ENCODE assay signal across 7 mouse cellular contexts in the genomic region with DNA sequence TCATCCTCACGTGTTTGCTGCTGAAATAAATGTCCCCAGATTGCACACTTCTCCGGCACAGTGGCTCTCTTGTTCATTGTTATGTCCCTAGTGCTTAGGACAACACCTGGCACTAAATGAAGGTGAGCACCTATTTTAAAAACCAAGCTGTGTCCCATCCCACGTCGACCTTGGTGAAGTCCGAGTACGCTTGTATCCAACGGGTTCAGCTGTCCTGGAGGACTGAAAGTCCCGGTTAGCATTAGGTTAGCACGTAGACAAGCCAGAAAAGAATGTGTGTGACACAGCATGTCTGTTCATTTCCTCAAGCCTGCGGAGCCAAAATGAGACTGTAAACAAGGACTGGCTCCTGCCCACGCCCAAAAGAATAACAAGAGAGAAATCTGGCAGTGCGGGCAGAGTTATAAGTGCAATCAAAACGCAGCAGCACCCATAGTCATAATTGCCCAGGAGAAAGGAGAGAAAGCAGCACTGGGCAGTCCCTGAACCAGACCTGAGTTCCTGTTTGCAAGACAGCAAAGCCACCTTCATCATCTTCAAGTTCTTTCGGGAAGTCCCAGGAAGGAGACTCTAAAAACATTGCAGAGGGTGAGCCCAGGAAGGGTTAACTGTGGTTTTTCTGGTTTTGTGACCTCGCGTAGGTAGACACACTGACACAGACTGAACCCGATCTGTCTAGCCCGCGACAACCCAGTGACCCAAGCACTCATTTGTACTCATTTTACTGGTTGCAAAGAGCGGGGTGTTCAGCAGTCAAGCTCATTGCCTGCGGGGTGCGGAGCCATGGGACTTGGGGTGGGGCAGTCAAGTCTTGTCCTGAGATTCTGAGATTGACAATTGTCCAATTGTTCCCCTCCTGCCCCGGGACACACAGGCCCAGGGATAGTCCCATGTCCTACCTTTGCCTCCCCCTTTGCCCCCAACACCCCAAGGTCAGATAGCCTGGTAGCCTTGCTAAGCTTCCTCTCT. TPM values are rescaled to one million over a fixed set of nuclear protein-coding genes. Genes with fewer than 3 reads are reported as not detected.
DNase-seq lines count a peak whose midpoint lies in the region; ATAC-seq and TF ChIP-seq lines count a peak whose summit lies in the region.

A gene (minus strand): TSS at position 51 of the 969 bp plus-strand sequence.

- no peak for TF ChIP-seq POLR2A in ES-Bruce4 (IDR thresholded peaks at IDR 0.05; ENCODE audit: insufficient read depth, low read length)

- peak within 1 kb of the TSS; percentile 53 for H3K27ac ChIP-seq in ES-Bruce4 (ENCODE audit: insufficient read depth, low read length)

- H3K36me3 ChIP-seq in ES-Bruce4 (ENCODE audit: control insufficient read depth, insufficient read depth, low read length, poor library complexity, severe bottlenecking) = peaks cover 3% of the 10 kb centered on the region; the same call in 1 of the 2 replicates
- H3K36me3 ChIP-seq in megakaryocyte, embryonic 14.5 days (replicated peaks; ENCODE audit: low read length) = peaks cover 13% of the 10 kb centered on the region

- peak; percentile 94 for TF ChIP-seq EP300 in ES-Bruce4 (IDR thresholded peaks at IDR 0.05; ENCODE audit: insufficient read depth, low read depth, low read length)

- ATAC-seq in erythroid progenitor cell, adult 5-6 weeks (replicated peaks; ENCODE audit: low FRiP score, poor library complexity, severe bottlenecking) = no peak

- H3K9ac ChIP-seq in ES-Bruce4 (ENCODE audit: low read depth, poor library complexity, severe bottlenecking) = no peak within 1 kb of the TSS

- no peaks in the 10 kb centered on the region for H3K9me3 ChIP-seq in ES-Bruce4 (replicated peaks; ENCODE audit: control insufficient read depth, insufficient read depth, low read length, poor library complexity, severe bottlenecking)
- no peaks in the 10 kb centered on the region for H3K9me3 ChIP-seq in megakaryocyte, embryonic 14.5 days

- DNase-seq in A20 (ENCODE audit: low read depth, low spot score) (peak; percentile 13), MN1 (ENCODE audit: low spot score) (no peak)
- no peak for DNase-seq in heart, postnatal 14 days
- peak in 1 of 2 experiments; percentile 44 for DNase-seq in left cerebral cortex, postnatal 10 days (ENCODE audit: extremely low spot score in 1 of 2, low spot score in 2 of 2)

- H3K4me3 ChIP-seq in ES-Bruce4 (ENCODE audit: low read depth, low read length) = no peak within 1 kb of the TSS
- peak within 1 kb of the TSS; percentile 97 for H3K4me3 ChIP-seq in megakaryocyte, embryonic 14.5 days (replicated peaks)

- H3K4me1 ChIP-seq in ES-Bruce4 (ENCODE audit: control insufficient read depth, insufficient read depth, low read length) = peaks cover 7% of the 10 kb centered on the region
- peaks cover 50% of the 10 kb centered on the region for H3K4me1 ChIP-seq in megakaryocyte, embryonic 14.5 days

- H3K27me3 ChIP-seq in ES-Bruce4 (ENCODE audit: control insufficient read depth, insufficient read depth, low read length, poor library complexity, severe bottlenecking) = no peaks in the 10 kb centered on the region
- peaks cover 4% of the 10 kb centered on the region for H3K27me3 ChIP-seq in megakaryocyte, embryonic 14.5 days (replicated peaks)

- intact Hi-C loops in heart, postnatal 14 days (cut with DNase I) = loop anchor here (5.0 kb wide), 3 partner anchors 37 to 187 kb away; a partner anchor contains a TSS
- intact Hi-C loops in left cerebral cortex, postnatal 10 days (cut with DNase I) = no loop called here

- no peak for TF ChIP-seq CTCF in ES-Bruce4 (IDR thresholded peaks at IDR 0.05; ENCODE audit: low read depth, low read length)

RNA-seq across cellular contexts. Expression of the gene that starts here (rescaled TPM):
- 181 and 185 TPM in 2 replicates for polyA plus RNA-seq in ES-Bruce4 (2011; ENCODE audit: insufficient read depth, insufficient read length, low read depth, missing spikeins)
- 36.4 and 45.7 TPM in 2 replicates for total RNA-seq in erythroid progenitor cell, adult 5-6 weeks (2015; ENCODE audit: low replicate concordance)
- 27.3 and 49.2 TPM in 2 replicates for total RNA-seq in erythroid progenitor cell, adult 5-6 weeks (2017; ENCODE audit: low replicate concordance)
- 100 to 1,000 TPM in 1 of 2 experiments, 10 to 100 TPM in 1; 93.8 to 105 TPM for total RNA-seq in heart, postnatal 14 days (2021)
- 100 to 1,000 TPM; 108 to 113 TPM for total RNA-seq in left cerebral cortex, postnatal 10 days (2021)
- polyA plus RNA-seq in megakaryocyte, embryonic 14.5 days (2012; ENCODE audit: insufficient read depth, low replicate concordance) = 183 and 184 TPM in 2 replicates
